Mouse (Mus musculus): Measurements from ENCODE around the gene Prepl. TPM values are rescaled to one million over a fixed set of nuclear protein-coding genes. Genes with fewer than 3 reads are reported as not detected.

Gene Prepl
- total and polyA plus RNA-seq, 2 experiments: 7.1 to 14.0 TPM

- no peak for DNase-seq (ENCODE audit: extremely low read depth, low read depth, low spot score)
- no peak overlapping the region for H3K4me3 ChIP-seq (ENCODE audit: insufficient read depth, low read depth, low read length)
- H3K27me3 ChIP-seq (ENCODE audit: control insufficient read depth, insufficient read depth, low read length): no peaks in the 10 kb centered on the region
- 90% methylated on average over 11 of the region's 11 CpGs for WGBS
- no peaks in the 10 kb centered on the region for H3K4me1 ChIP-seq (ENCODE audit: control insufficient read depth, insufficient read depth, low read length)
- H3K36me3 ChIP-seq (ENCODE audit: control insufficient read depth, insufficient read depth, low read length): peaks cover 20% of the 10 kb centered on the region
- no peak overlapping the region for H3K9ac ChIP-seq (ENCODE audit: low read depth, low read length)
- no peaks in the 10 kb centered on the region for H3K79me2 ChIP-seq (ENCODE audit: control insufficient read depth, insufficient read depth, low read length)
- TF ChIP-seq POLR2A (IDR thresholded peaks at IDR 0.05; ENCODE audit: extremely low read depth, insufficient read depth, low read length) (no peak), CTCF (IDR thresholded peaks at IDR 0.05; ENCODE audit: low read depth, low read length) (no peak)
- no peak overlapping the region for H3K27ac ChIP-seq (replicated peaks; ENCODE audit: insufficient read depth, low read depth, low read length)
These were observed 9.3 kb downstream of the Prepl start for GRCm38 (mm10) chr17:85080781-85081180.

DNA sequence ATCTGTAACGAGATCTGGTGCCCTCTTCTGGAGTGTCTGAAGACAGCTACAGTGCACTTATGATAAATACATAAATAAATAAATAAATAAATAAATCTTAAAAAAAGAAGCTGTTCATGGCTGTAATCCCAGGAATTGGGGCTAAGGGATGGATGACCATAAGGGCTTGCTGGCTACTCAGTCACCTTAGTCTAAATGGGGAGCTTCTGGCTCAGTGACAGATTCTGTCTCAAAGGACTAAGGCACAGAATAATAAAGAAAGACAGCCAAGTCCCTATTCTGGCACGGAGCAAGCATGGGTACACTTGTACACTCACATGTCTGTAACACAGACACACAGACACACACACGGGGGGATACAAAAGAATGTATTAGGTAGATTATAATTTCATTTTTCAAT is 10.8 kb downstream of the Prepl start:
- no peak for DNase-seq (ENCODE audit: extremely low read depth, low read depth, low spot score)
- Histone ChIP-seq H3K4me1 (ENCODE audit: control insufficient read depth, insufficient read depth, low read length) (no peaks in the 10 kb centered on the region), H3K79me2 (ENCODE audit: control insufficient read depth, insufficient read depth, low read length) (no peaks in the 10 kb centered on the region), H3K4me3 (ENCODE audit: insufficient read depth, low read depth, low read length) (no peak overlapping the region), H3K9ac (ENCODE audit: low read depth, low read length) (no peak overlapping the region), H3K36me3 (ENCODE audit: control insufficient read depth, insufficient read depth, low read length) (peaks cover 28% of the 10 kb centered on the region), H3K27ac (replicated peaks; ENCODE audit: insufficient read depth, low read depth, low read length) (no peak overlapping the region), H3K27me3 (ENCODE audit: control insufficient read depth, insufficient read depth, low read length) (no peaks in the 10 kb centered on the region)
- no peak for TF ChIP-seq CTCF (IDR thresholded peaks at IDR 0.05; ENCODE audit: low read depth, low read length)
- WGBS: 93% methylated on average over 3 of the region's 3 CpGs

DNA sequence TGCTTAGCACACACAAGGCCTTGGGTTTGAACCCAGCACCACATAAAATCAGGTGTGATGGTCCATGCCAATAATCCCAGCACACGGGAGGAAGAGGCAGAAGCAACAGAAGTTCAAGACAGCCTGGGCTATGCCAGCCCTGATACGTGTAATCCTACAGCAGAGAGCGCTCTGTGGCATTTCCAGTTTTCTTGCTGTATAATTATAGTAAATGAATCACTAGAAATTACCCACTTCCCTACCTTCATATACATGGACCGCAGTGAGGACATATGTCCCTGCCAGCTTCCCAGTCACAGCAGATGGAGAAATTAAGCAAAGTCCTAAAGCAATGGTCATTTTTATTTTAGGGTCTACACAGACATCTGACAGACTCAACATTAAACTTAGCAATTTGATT is 16.0 kb downstream of the Prepl start:
- Histone ChIP-seq H3K36me3 (ENCODE audit: control insufficient read depth, insufficient read depth, low read length) (peaks cover 41% of the 10 kb centered on the region), H3K79me2 (ENCODE audit: control insufficient read depth, insufficient read depth, low read length) (no peaks in the 10 kb centered on the region), H3K27ac (replicated peaks; ENCODE audit: insufficient read depth, low read depth, low read length) (no peak overlapping the region), H3K27me3 (ENCODE audit: control insufficient read depth, insufficient read depth, low read length) (no peaks in the 10 kb centered on the region), H3K4me1 (ENCODE audit: control insufficient read depth, insufficient read depth, low read length) (no peaks in the 10 kb centered on the region), H3K4me3 (ENCODE audit: insufficient read depth, low read depth, low read length) (no peak overlapping the region), H3K9ac (ENCODE audit: low read depth, low read length) (no peak overlapping the region)
- no peak for TF ChIP-seq CTCF (IDR thresholded peaks at IDR 0.05; ENCODE audit: low read depth, low read length)
- no peak for TF ChIP-seq POLR2A (IDR thresholded peaks at IDR 0.05; ENCODE audit: extremely low read depth, insufficient read depth, low read length)
- WGBS: 98% methylated on average over 4 of the region's 4 CpGs
- no peak for DNase-seq (ENCODE audit: extremely low read depth, low read depth, low spot score)

GRCm38 (mm10) chr17:85073214-85073613 is 16.8 kb downstream of the Prepl start:
- H3K79me2 ChIP-seq (ENCODE audit: control insufficient read depth, insufficient read depth, low read length): no peaks in the 10 kb centered on the region
- H3K27ac ChIP-seq (replicated peaks; ENCODE audit: insufficient read depth, low read depth, low read length): no peak overlapping the region
- no peaks in the 10 kb centered on the region for H3K4me1 ChIP-seq (ENCODE audit: control insufficient read depth, insufficient read depth, low read length)
- H3K27me3 ChIP-seq (ENCODE audit: control insufficient read depth, insufficient read depth, low read length): no peaks in the 10 kb centered on the region
- DNase-seq (ENCODE audit: extremely low read depth, low read depth, low spot score): no peak
- no peak overlapping the region for H3K9ac ChIP-seq (ENCODE audit: low read depth, low read length)
- peaks cover 36% of the 10 kb centered on the region for H3K36me3 ChIP-seq (ENCODE audit: control insufficient read depth, insufficient read depth, low read length)
- no peak overlapping the region for H3K4me3 ChIP-seq (ENCODE audit: insufficient read depth, low read depth, low read length)
- TF ChIP-seq POLR2A (IDR thresholded peaks at IDR 0.05; ENCODE audit: extremely low read depth, insufficient read depth, low read length) (no peak), CTCF (IDR thresholded peaks at IDR 0.05; ENCODE audit: low read depth, low read length) (no peak)
- 87% methylated on average over 7 of the region's 7 CpGs for WGBS

DNA sequence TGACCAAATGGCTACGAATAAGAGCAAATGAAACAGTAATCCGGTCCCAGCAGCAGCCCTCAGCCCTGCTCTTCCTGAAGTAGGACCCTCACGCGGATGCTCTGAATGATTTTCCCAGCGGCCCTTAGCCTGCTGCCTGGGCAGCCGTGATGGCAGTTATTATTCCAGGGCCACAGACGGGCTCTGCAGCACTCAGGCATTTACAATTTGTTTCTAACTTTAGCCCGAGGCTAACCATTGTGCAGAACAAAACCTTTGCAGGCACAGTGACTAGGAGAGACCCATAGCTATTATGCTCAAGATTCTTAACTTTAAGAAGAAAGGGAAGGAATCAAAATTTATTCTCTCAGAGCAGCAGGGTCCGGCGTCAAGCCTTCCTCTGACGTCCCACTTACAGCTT is 17.7 kb downstream of the Prepl start:
- Histone ChIP-seq H3K4me1 (ENCODE audit: control insufficient read depth, insufficient read depth, low read length) (no peaks in the 10 kb centered on the region), H3K79me2 (ENCODE audit: control insufficient read depth, insufficient read depth, low read length) (no peaks in the 10 kb centered on the region), H3K27me3 (ENCODE audit: control insufficient read depth, insufficient read depth, low read length) (no peaks in the 10 kb centered on the region), H3K9ac (ENCODE audit: low read depth, low read length) (no peak overlapping the region), H3K27ac (replicated peaks; ENCODE audit: insufficient read depth, low read depth, low read length) (no peak overlapping the region), H3K36me3 (ENCODE audit: control insufficient read depth, insufficient read depth, low read length) (peaks cover 34% of the 10 kb centered on the region), H3K4me3 (ENCODE audit: insufficient read depth, low read depth, low read length) (no peak overlapping the region)
- 90% methylated on average over 11 of the region's 11 CpGs for WGBS
- DNase-seq (ENCODE audit: extremely low read depth, low read depth, low spot score): no peak
- no peak for TF ChIP-seq CTCF (IDR thresholded peaks at IDR 0.05; ENCODE audit: low read depth, low read length)
- no peak for TF ChIP-seq POLR2A (IDR thresholded peaks at IDR 0.05; ENCODE audit: extremely low read depth, insufficient read depth, low read length)

GRCm38 (mm10) chr17:85071088-85071775 is 18.8 kb downstream of the Prepl start:
- H3K27me3 ChIP-seq (ENCODE audit: control insufficient read depth, insufficient read depth, low read length): no peaks in the 10 kb centered on the region
- H3K4me1 ChIP-seq (ENCODE audit: control insufficient read depth, insufficient read depth, low read length): no peaks in the 10 kb centered on the region
- H3K9ac ChIP-seq (ENCODE audit: low read depth, low read length): no peak overlapping the region
- TF ChIP-seq POLR2A (IDR thresholded peaks at IDR 0.05; ENCODE audit: extremely low read depth, insufficient read depth, low read length) (no peak), CTCF (IDR thresholded peaks at IDR 0.05; ENCODE audit: low read depth, low read length) (no peak)
- H3K4me3 ChIP-seq (ENCODE audit: insufficient read depth, low read depth, low read length): no peak overlapping the region
- whole genome bisulfite sequencing: 95% methylated on average over 8 of the region's 8 CpGs
- H3K27ac ChIP-seq (replicated peaks; ENCODE audit: insufficient read depth, low read depth, low read length): no peak overlapping the region
- peaks cover 34% of the 10 kb centered on the region for H3K36me3 ChIP-seq (ENCODE audit: control insufficient read depth, insufficient read depth, low read length)
- H3K79me2 ChIP-seq (ENCODE audit: control insufficient read depth, insufficient read depth, low read length): no peaks in the 10 kb centered on the region
- no peak for DNase-seq (ENCODE audit: extremely low read depth, low read depth, low spot score)
